Mouse (Mus musculus): ENCODE measurements around the gene Des. TPM values are rescaled to one million over a fixed set of nuclear protein-coding genes. Genes with fewer than 3 reads are reported as not detected.
A peak's percentile ranks its signal among the peaks of the same experiment; 100 is the strongest.

Des gene
- polyA plus RNA-seq, 1 experiment from 2014 or later = 6.9 TPM

DNA sequence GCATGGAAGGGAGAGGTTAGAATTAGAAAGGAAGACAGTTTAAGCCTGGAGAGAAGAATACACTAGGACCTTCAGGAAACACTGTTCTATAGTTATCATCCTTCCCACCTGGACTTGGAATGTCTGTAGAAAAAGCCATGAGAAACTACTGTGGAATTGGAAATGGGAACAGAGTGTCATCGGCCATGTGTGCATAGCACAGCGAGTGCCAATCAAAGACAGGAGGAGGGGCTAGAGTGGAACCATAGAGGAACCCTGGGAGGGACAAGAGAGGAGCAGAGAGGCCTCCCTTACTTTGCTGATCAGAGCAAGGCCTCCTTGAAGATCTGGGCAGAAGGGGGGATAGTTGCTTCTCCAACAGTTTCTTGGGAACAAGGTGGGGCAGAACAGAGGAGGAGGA, 19.1 kb downstream of the Des start:
- ATAC-seq = no peak
- Histone ChIP-seq H3K27me3 (replicated peaks) (peaks cover 99% of the 10 kb centered on the region), H3K9ac (no peak overlapping the region), H3K4me2 (no peak overlapping the region), H3K36me3 (no peaks in the 10 kb centered on the region), H3K4me1 (peaks cover 13% of the 10 kb centered on the region), H3K9me3 (replicated peaks) (no peaks in the 10 kb centered on the region), H3K27ac (no peak overlapping the region), H3K4me3 (no peak overlapping the region)
- WGBS (ENCODE audit: insufficient replicate concordance) = 31% methylated on average over 2 of the region's 2 CpGs

DNA sequence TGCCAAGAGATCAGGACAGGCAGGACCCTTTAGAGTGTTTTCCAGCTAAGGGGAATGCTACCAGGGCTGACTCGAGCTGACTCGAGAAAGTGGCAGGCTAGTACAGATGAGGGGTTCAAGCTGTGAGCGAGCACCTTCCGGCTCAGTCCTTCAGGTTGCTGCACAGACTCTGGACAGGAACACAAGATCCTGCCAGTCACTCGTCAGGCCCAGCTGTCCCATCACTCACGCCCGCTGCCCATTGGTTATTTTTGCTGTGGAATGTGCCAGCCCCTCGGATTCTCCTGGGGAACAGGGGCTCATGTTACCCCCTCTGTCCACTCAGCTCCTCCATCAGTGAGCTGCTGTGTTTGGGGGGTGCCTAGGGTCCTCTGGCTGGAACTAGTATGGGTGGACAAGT, 19.8 kb downstream of the Des start:
- no peak for ATAC-seq
- Histone ChIP-seq H3K27me3 (replicated peaks) (peaks cover 99% of the 10 kb centered on the region), H3K9ac (no peak overlapping the region), H3K4me1 (peaks cover 13% of the 10 kb centered on the region), H3K4me3 (no peak overlapping the region), H3K9me3 (replicated peaks) (no peaks in the 10 kb centered on the region), H3K27ac (no peak overlapping the region), H3K36me3 (no peaks in the 10 kb centered on the region), H3K4me2 (no peak overlapping the region)
- WGBS (ENCODE audit: insufficient replicate concordance) = 62% methylated on average over 8 of the region's 8 CpGs

DNA sequence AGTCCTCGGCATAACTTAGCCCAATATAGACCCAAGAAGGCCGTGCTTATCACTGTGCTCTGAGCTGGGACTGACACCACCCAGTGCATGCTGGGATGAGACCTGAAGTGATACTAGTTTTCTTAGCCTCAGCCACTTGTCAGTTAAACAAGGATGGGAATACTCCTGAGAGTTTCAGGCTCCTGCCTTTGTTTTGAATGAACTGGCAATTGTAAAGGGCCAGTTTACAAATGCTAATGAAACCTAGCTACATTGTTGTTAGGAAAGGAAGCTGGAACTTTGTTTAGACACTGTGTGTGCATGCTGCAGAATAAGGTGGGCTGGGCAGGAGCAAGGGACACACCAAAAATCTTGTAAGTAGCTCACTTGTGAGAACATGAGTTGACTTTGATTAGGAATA, 20.8 kb downstream of the Des start:
- 21% methylated on average over 2 of the region's 2 CpGs for WGBS (ENCODE audit: insufficient replicate concordance)
- no peak for ATAC-seq
- Histone ChIP-seq H3K27me3 (replicated peaks) (peaks cover 99% of the 10 kb centered on the region), H3K4me2 (no peak overlapping the region), H3K4me1 (peaks cover 6% of the 10 kb centered on the region), H3K9me3 (replicated peaks) (no peaks in the 10 kb centered on the region), H3K9ac (no peak overlapping the region), H3K36me3 (no peaks in the 10 kb centered on the region), H3K4me3 (no peak overlapping the region), H3K27ac (no peak overlapping the region)

DNA sequence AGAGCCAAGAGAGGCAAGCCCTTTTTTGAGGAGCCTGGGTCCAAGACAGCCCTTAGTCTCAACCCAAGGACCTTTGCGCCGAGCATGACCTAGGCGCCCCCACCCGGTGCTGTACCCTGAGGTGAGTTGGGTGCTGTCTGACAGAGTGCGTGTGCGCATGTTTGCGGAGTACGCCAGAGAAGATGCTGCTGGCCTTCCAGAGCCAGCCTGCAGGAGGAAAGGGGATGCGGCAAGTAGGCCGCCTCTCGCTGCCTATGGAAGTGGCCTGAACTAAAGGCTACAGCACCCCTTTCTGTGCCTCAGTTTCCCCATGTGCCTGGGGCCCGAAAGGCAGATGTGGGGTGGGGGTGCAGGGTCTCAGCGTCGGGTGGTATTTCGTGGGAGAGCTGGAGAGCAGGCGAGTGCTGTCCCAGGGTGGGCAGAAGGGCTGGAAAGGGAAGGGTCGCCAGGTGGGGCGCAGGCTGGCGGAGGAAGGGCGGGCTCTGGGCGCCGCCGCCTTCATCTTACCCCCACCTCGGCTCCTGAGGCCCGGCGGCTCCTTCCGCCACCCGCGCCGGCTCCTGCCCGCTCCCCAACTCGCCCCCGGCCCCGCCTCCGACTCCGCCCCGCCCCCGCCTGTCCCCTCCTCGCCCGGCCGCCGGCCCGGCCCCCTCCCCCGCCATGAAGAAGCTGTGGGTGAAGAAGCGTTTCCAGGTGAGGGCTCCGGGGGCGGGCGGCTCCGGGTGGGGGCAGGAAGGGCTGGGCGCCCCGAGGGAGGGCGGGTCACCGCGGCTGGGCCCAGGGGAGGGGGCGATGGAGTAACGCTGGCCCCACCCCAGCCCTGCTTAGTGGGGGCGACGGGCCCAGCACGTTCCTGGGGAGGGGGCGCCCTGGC, 21.6 kb downstream of the Des start:
- H3K9ac ChIP-seq = 0 out of 2 replicates have a peak overlapping the region, but pooled peaks have one; percentile 14
- ATAC-seq = no peak

DNA sequence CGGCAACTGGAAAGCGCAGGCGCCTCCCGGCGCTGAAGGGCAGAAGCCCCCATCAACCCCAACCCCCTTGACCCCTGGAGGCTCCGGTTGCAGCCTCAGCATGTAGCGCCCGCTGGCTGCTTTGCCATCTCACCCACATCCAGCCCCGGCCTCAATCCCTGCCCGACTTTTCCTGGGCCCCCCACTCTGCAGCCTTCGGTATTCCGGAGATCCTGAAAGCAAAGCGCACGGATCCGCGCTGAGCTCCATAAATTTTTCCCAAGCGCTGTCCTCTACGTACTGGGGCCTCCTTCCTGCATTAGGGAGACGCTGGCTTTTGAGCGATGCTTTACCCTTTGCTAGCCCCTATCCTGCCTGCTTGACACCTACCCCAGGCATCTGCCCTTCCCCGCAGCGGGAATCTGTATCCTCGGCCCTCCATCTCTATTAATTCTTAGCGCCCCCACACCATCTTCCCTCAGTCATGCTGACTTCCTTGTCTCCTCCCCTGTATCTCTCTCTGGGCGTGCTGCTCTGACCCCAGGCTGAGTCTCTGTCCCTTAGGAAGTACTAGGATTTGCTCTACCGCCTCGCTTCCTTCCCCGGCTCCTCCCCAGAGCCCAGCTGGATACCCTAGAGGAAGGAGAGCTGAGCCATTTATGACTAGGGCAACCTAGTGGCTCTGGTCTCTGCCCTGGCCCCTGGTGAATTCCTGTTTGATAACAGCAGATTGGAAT, 22.4 kb downstream of the Des start:
- no peak for ATAC-seq
- Histone ChIP-seq H3K4me1 (peaks cover 8% of the 10 kb centered on the region), H3K27me3 (replicated peaks) (peaks cover 99% of the 10 kb centered on the region), H3K9ac (0 out of 2 replicates have a peak overlapping the region, but pooled peaks have one; percentile 14), H3K9me3 (replicated peaks) (no peaks in the 10 kb centered on the region), H3K4me2 (peak overlapping the region; percentile 67), H3K36me3 (no peaks in the 10 kb centered on the region), H3K27ac (no peak overlapping the region), H3K4me3 (peak overlapping the region; percentile 48)
- 2% methylated on average over 27 of the region's 28 CpGs for WGBS (ENCODE audit: insufficient replicate concordance)

More for the DNA sequence above, 21.6 kb downstream of the Des start:
- Histone ChIP-seq H3K4me3 (peak overlapping the region; percentile 48), H3K4me1 (peaks cover 6% of the 10 kb centered on the region), H3K27me3 (replicated peaks) (peaks cover 99% of the 10 kb centered on the region), H3K4me2 (peak overlapping the region; percentile 67), H3K9me3 (replicated peaks) (no peaks in the 10 kb centered on the region), H3K36me3 (no peaks in the 10 kb centered on the region), H3K27ac (no peak overlapping the region)
- WGBS (ENCODE audit: insufficient replicate concordance) = 8% methylated on average over 34 of the region's 60 CpGs

DNA sequence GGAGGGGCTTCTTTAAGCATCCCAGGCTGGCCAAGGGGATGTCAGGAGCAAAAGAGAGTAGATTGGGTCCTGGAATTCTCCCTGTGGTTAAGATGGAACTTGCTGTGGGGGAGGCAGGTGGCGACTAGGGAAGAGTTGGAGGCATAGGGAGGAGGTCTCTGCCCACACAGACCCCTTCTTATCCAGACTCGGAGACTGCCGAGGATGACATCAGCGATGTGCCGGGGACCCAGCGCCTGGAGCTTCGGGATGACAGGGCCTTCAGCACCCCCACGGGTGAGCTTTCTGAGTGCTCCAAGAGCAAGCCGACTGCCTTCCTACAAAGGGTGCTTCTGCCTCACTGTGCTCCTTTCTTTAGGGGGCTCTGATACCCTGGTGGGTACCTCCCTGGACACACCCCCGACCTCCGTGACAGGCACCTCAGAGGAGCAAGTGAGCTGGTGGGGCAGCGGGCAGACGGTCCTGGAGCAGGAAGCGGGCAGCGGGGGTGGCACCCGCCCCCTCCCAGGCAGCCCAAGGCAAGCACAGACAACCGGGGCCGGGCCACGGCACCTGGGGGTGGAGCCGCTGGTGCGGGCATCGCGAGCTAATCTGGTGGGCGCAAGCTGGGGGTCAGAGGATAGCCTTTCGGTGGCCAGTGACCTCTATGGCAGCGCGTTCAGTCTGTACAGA, 24.5 kb downstream of the Des start:
- Histone ChIP-seq H3K9me3 (replicated peaks) (no peaks in the 10 kb centered on the region), H3K4me1 (peaks cover 19% of the 10 kb centered on the region), H3K9ac (no peak overlapping the region), H3K36me3 (no peaks in the 10 kb centered on the region), H3K4me2 (no peak overlapping the region), H3K27me3 (replicated peaks) (peaks cover 99% of the 10 kb centered on the region), H3K4me3 (no peak overlapping the region), H3K27ac (no peak overlapping the region)
- no peak for ATAC-seq
- WGBS (ENCODE audit: insufficient replicate concordance) = 75% methylated on average over 27 of the region's 27 CpGs

DNA sequence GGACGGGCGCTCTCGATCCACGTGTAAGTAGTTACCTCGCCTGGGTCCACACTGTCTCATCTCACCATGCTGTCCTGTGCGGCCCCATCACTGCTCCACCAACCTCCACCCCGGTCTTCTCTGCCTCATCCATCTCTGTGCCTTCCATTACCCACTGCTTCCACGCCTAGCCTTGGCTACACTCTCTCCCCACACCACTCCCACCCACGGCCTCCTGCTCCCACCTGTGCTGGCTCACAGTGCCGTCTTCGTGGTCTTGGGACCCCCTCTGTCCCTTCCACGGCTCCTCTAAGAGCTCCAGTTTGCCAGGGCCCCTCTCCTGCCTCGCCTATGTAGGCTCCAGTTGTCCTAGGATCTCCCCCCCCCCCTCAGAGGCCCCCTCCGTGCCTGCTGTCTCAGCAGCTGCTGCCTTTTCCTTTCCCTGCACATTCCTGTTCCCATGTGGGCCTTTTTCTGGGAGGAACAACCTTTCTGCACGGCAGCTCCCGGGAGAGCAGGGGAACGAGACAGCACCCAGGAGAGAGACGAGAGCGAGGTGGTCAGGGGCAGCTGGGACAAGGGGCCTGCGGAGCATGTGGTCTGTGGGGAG, 25.1 kb downstream of the Des start:
- WGBS (ENCODE audit: insufficient replicate concordance) = 59% methylated on average over 20 of the region's 20 CpGs
- Histone ChIP-seq H3K4me2 (no peak overlapping the region), H3K27ac (no peak overlapping the region), H3K4me3 (no peak overlapping the region), H3K4me1 (peaks cover 19% of the 10 kb centered on the region), H3K27me3 (replicated peaks) (peaks cover 99% of the 10 kb centered on the region), H3K9me3 (replicated peaks) (no peaks in the 10 kb centered on the region), H3K36me3 (no peaks in the 10 kb centered on the region), H3K9ac (no peak overlapping the region)
- no peak for ATAC-seq

DNA sequence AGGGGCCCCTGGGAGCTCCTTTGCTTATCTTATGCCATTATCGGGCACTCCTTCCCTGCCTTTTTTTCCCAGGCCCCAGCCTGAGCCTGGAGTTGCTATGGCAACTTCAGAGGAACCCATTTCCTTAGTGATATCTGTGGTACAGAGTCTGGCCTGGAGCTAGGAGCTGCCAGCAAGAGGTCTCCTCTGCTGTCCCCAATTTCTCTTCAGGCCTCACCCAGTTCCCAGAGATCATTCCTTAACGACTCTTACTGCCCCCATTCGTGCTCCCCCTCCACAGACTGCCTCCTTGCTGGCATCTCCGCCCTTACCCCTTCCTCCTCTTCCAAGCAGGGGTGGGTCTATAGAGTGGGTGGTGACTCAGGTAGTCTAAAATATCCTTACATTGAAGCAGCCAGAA, 26.0 kb downstream of the Des start:
- no peak overlapping the region for H3K4me2 ChIP-seq
- no peaks in the 10 kb centered on the region for H3K36me3 ChIP-seq
- H3K4me3 ChIP-seq = no peak overlapping the region
- H3K27ac ChIP-seq = no peak overlapping the region
- WGBS (ENCODE audit: insufficient replicate concordance) = 20% methylated on average over 4 of the region's 4 CpGs
- H3K9ac ChIP-seq = no peak overlapping the region
- ATAC-seq = no peak
- peaks cover 99% of the 10 kb centered on the region for H3K27me3 ChIP-seq (replicated peaks)
- H3K4me1 ChIP-seq = peaks cover 19% of the 10 kb centered on the region
- no peaks in the 10 kb centered on the region for H3K9me3 ChIP-seq (replicated peaks)

DNA sequence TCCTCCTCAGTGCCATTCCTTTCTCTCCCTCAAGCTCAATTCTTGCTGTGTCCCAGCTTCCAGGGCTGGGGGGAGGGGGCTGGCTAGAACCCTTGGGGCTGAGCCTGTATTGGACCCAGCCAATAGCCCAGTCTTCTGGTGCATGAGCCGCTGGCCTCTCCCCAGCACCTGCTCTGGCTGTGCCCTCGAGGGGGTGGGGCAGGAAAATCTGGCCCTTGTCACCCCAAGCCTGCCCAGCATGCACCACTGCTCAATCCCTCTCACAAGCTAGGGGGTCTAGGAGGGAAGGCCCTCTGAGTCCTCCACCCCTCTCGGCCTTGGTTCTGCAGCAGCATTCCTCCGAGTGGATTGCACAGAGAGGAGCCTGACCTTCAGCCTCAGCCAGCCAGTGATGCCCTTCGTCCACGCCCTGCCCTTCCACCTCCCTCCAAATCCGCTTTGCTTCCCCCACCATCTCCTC, 27.4 kb downstream of the Des start:
- H3K27me3 ChIP-seq (replicated peaks) = peaks cover 93% of the 10 kb centered on the region
- no peaks in the 10 kb centered on the region for H3K9me3 ChIP-seq (replicated peaks)
- no peaks in the 10 kb centered on the region for H3K36me3 ChIP-seq
- no peak overlapping the region for H3K27ac ChIP-seq
- ATAC-seq = no peak
- H3K4me2 ChIP-seq = peak overlapping the region; percentile 37; the same call in 1 of the 2 replicates
- H3K4me3 ChIP-seq = no peak overlapping the region
- peaks cover 13% of the 10 kb centered on the region; the same call in 1 of the 2 replicates for H3K4me1 ChIP-seq
- WGBS (ENCODE audit: insufficient replicate concordance) = 22% methylated on average over 7 of the region's 7 CpGs
- H3K9ac ChIP-seq = no peak overlapping the region

DNA sequence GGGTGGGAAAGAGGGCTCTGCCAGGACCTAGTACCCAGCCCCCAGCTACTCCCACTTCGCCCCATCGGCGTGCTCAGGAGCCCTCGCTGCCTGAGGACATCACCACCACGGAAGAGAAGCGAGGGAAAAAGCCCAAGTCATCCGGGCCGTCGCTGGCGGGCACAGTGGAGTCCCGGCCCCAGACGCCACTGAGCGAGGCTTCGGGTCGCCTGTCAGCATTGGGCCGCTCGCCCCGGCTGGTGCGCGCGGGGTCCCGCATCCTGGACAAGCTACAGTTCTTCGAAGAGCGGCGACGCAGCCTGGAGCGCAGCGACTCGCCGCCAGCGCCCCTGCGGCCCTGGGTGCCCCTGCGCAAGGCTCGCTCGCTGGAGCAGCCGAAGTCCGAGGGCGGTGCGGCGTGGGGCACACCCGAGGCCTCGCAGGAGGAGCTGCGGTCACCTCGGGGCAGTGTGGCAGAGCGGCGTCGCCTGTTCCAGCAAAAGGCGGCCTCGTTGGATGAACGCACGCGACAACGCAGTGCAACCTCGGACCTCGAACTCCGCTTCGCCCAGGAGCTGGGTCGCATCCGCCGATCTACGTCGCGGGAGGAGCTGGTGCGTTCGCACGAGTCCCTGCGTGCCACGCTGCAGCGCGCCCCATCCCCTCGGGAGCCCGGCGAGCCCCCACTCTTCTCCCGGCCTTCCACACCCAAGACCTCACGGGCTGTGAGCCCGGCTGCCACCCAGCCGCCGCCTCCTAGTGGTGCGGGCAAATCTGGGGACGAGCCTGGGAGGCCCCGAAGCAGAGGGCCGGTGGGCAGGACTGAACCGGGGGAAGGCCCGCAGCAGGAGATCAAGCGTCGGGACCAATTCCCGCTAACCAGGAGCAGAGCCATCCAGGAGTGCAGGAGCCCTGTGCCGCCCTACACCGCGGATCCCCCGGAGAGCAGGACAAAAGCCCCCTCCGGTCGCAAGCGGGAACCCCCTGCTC, 28.1 kb downstream of the Des start:
- Histone ChIP-seq H3K4me2 (peak overlapping the region; percentile 37), H3K36me3 (no peaks in the 10 kb centered on the region), H3K9ac (peak overlapping the region; percentile 6; the same call in 1 of the 2 replicates), H3K27ac (no peak overlapping the region), H3K4me3 (no peak overlapping the region; the same call in 1 of the 2 replicates), H3K4me1 (peaks cover 13% of the 10 kb centered on the region; the same call in 1 of the 2 replicates), H3K9me3 (replicated peaks) (no peaks in the 10 kb centered on the region), H3K27me3 (replicated peaks) (peaks cover 86% of the 10 kb centered on the region)
- WGBS (ENCODE audit: insufficient replicate concordance) = 6% methylated on average over 94 of the region's 94 CpGs
- ATAC-seq = no peak

Measured in liver, embryonic 12.5 days (tissue).